Mouse (Mus musculus) forebrain, embryonic 14.5 days (tissue): Measurements from ENCODE around the gene Birc7. TPM values are rescaled to one million over a fixed set of nuclear protein-coding genes. Genes with fewer than 3 reads are reported as not detected.

Experiments
- ATAC-seq: fragments of 200-750 bp; cut with Nextera tagmentation; 2 replicates; pipeline ENCODE4 v1.8.0; 2017; ENCODE audit warnings: mild to moderate bottlenecking, moderate library complexity
- DNase-seq: peaks from one replicate; pipeline ENCODE4 v3.0.0-alpha.2; 2015; ENCODE audit warnings: low spot score
- H3K27ac ChIP-seq: fragments of 300-500 bp; sonication (generic); 2 replicates; pipeline ENCODE4 v1.5.1; 2014; ENCODE audit warnings: low read depth, mild to moderate bottlenecking, control low read depth, low read length, moderate library complexity
- H3K27me3 ChIP-seq: fragments of 300-500 bp; sonication (generic); replicated peaks from 2 replicates; pipeline ENCODE4 v1.6.1; 2014; ENCODE audit warnings: low read length, control low read depth, mixed read lengths; ENCODE audit not compliant: control insufficient read depth, insufficient read depth
- H3K36me3 ChIP-seq: fragments of 300-500 bp; sonication (generic); 2 replicates; pipeline ENCODE4 v1.6.1; 2014; ENCODE audit warnings: low read length, control low read depth; ENCODE audit not compliant: control insufficient read depth, insufficient read depth
- H3K4me1 ChIP-seq: fragments of 300-500 bp; sonication (generic); 2 replicates; pipeline ENCODE4 v1.6.1; 2014; ENCODE audit warnings: antibody characterized with exemption, low read length, control low read depth; ENCODE audit not compliant: control insufficient read depth, insufficient read depth
- H3K4me2 ChIP-seq: fragments of 300-500 bp; sonication (generic); 2 replicates; pipeline ENCODE4 v1.6.1; 2014; ENCODE audit warnings: mild to moderate bottlenecking, control low read depth, low read length
- H3K4me3 ChIP-seq: fragments of 300-500 bp; sonication (generic); 2 replicates; pipeline ENCODE4 v1.5.1; 2014; ENCODE audit warnings: low read depth, low read length, control low read depth
- H3K9ac ChIP-seq: fragments of 300-500 bp; sonication (generic); 2 replicates; pipeline ENCODE4 v1.6.1; 2014; ENCODE audit warnings: mild to moderate bottlenecking, low read length, control low read depth, moderate library complexity
- H3K9me3 ChIP-seq: fragments of 300-500 bp; sonication (generic); replicated peaks from 2 replicates; pipeline ENCODE4 v1.6.1; 2016; ENCODE audit warnings: low read length, control low read depth, mixed read lengths; ENCODE audit not compliant: control insufficient read depth
- whole genome bisulfite sequencing: fragments of 180-500 bp; shearing (Covaris S2); extraction: QIAGEN DNeasy Blood & Tissue Kit; methylation state at CpG from one replicate; pipeline ENCODE4 v1.1.7; 2014; 5-methylcytosine and 5-hydroxymethylcytosine counted together
- polyA plus RNA-seq: library from polyadenylated mRNA; unstranded; fragments of >200 nt; fragmentation: Nextera tagmentation; extraction: Ambion mirVana; gene quantifications from 2 replicates; pipeline ENCODE4 v1.2.1, GENCODE M21; 2014

Birc7 gene
- polyA plus RNA-seq, 1 experiment from 2014 or later = not detected

- 0 out of 2 replicates have a peak, but pooled peaks cover 14% of the 10 kb centered on the region for H3K27me3 ChIP-seq
- H3K36me3 ChIP-seq = peaks cover 4% of the 10 kb centered on the region; the same call in 1 of the 2 replicates
- peaks cover 24% of the 10 kb centered on the region for H3K4me1 ChIP-seq
- H3K4me2 ChIP-seq = peak overlapping the region; percentile 60
- WGBS = 10% methylated on average over 9 of the region's 9 CpGs
- H3K27ac ChIP-seq = peak overlapping the region; percentile 99
- no peaks in the 10 kb centered on the region for H3K9me3 ChIP-seq
- ATAC-seq (no peak), DNase-seq (no peak)
- peak overlapping the region; percentile 99 for H3K9ac ChIP-seq
- peak overlapping the region; percentile 79 for H3K4me3 ChIP-seq
Measured at GRCm38 (mm10) chr2:180891835-180892323, 36.9 kb upstream of the Birc7 start.

- peak; percentile 49 for ATAC-seq
- peak overlapping the region; percentile 99 for H3K27ac ChIP-seq
- peaks cover 24% of the 10 kb centered on the region for H3K4me1 ChIP-seq
- H3K4me2 ChIP-seq = peak overlapping the region; percentile 60
- peak overlapping the region; percentile 99 for H3K9ac ChIP-seq
- H3K9me3 ChIP-seq = no peaks in the 10 kb centered on the region
- WGBS = under 1% methylated on average over 87 of the region's 97 CpGs
- peak overlapping the region; percentile 79 for H3K4me3 ChIP-seq
- H3K27me3 ChIP-seq = 0 out of 2 replicates have a peak, but pooled peaks cover 14% of the 10 kb centered on the region
- peaks cover 4% of the 10 kb centered on the region; the same call in 1 of the 2 replicates for H3K36me3 ChIP-seq
- DNase-seq = peak; percentile 94
Measured at GRCm38 (mm10) chr2:180892841-180893521, 35.8 kb upstream of the Birc7 start.

- Histone ChIP-seq H3K27me3 (0 out of 2 replicates have a peak, but pooled peaks cover 14% of the 10 kb centered on the region), H3K4me3 (peak overlapping the region; percentile 79), H3K4me1 (peaks cover 24% of the 10 kb centered on the region), H3K27ac (peak overlapping the region; percentile 99), H3K9ac (peak overlapping the region; percentile 99), H3K4me2 (peak overlapping the region; percentile 60), H3K36me3 (peaks cover 4% of the 10 kb centered on the region; the same call in 1 of the 2 replicates), H3K9me3 (no peaks in the 10 kb centered on the region)
- ATAC-seq (peak; percentile 33), DNase-seq (no peak)
- under 1% methylated on average over 44 of the region's 50 CpGs for WGBS
Measured at GRCm38 (mm10) chr2:180893537-180894028, 35.2 kb upstream of the Birc7 start.

- DNase-seq (peak; percentile 72), ATAC-seq (peak; percentile 38)
- H3K4me1 ChIP-seq = peaks cover 24% of the 10 kb centered on the region
Measured at GRCm38 (mm10) chr2:180894029-180894623, 34.7 kb upstream of the Birc7 start.

GRCm38 (mm10) chr2:180894734-180895133 lies 34.1 kb upstream of the Birc7 start:
- Histone ChIP-seq H3K4me2 (peak overlapping the region; percentile 60), H3K36me3 (peaks cover 4% of the 10 kb centered on the region; the same call in 1 of the 2 replicates), H3K27ac (peak overlapping the region; percentile 99), H3K9me3 (no peaks in the 10 kb centered on the region), H3K27me3 (0 out of 2 replicates have a peak, but pooled peaks cover 14% of the 10 kb centered on the region), H3K4me3 (peak overlapping the region; percentile 79), H3K9ac (peak overlapping the region; percentile 99), H3K4me1 (peaks cover 18% of the 10 kb centered on the region)
- peak; percentile 97 for DNase-seq
- peak; percentile 61 for ATAC-seq
- WGBS = 0% methylated on average over 13 of the region's 13 CpGs

More at GRCm38 (mm10) chr2:180894029-180894623, 34.7 kb upstream of the Birc7 start:
- Histone ChIP-seq H3K27me3 (0 out of 2 replicates have a peak, but pooled peaks cover 14% of the 10 kb centered on the region), H3K27ac (peak overlapping the region; percentile 99), H3K36me3 (peaks cover 4% of the 10 kb centered on the region; the same call in 1 of the 2 replicates), H3K4me2 (peak overlapping the region; percentile 60), H3K9me3 (no peaks in the 10 kb centered on the region), H3K4me3 (peak overlapping the region; percentile 79), H3K9ac (peak overlapping the region; percentile 99)
- under 1% methylated on average over 56 of the region's 57 CpGs for WGBS

- Histone ChIP-seq H3K4me3 (peak overlapping the region; percentile 79), H3K36me3 (peaks cover 4% of the 10 kb centered on the region; the same call in 1 of the 2 replicates), H3K27ac (peak overlapping the region; percentile 65), H3K4me2 (peak overlapping the region; percentile 60), H3K27me3 (0 out of 2 replicates have a peak, but pooled peaks cover 11% of the 10 kb centered on the region), H3K9me3 (no peaks in the 10 kb centered on the region), H3K4me1 (peaks cover 12% of the 10 kb centered on the region), H3K9ac (peak overlapping the region; percentile 56)
- DNase-seq = no peak
- 64% methylated on average over 3 of the region's 3 CpGs for WGBS
- ATAC-seq = no peak
Measured at GRCm38 (mm10) chr2:180895321-180895720, 33.5 kb upstream of the Birc7 start.

GRCm38 (mm10) chr2:180895837-180896525 lies 32.8 kb upstream of the Birc7 start:
- 80% methylated on average over 11 of the region's 11 CpGs for WGBS
- peak overlapping the region; percentile 56 for H3K9ac ChIP-seq
- no peaks in the 10 kb centered on the region for H3K9me3 ChIP-seq
- H3K27ac ChIP-seq = peak overlapping the region; percentile 65
- DNase-seq (no peak), ATAC-seq (no peak)
- peaks cover 12% of the 10 kb centered on the region for H3K4me1 ChIP-seq
- H3K27me3 ChIP-seq = 0 out of 2 replicates have a peak, but pooled peaks cover 10% of the 10 kb centered on the region
- peak overlapping the region; percentile 60 for H3K4me2 ChIP-seq
- peaks cover 4% of the 10 kb centered on the region; the same call in 1 of the 2 replicates for H3K36me3 ChIP-seq
- H3K4me3 ChIP-seq = peak overlapping the region; percentile 79
